Mouse (Mus musculus) frontal cortex, adult 2 months (tissue): Measurements from ENCODE around the gene Brat1. TPM values are rescaled to one million over a fixed set of nuclear protein-coding genes. Genes with fewer than 3 reads are reported as not detected.

Experiments used
- DNase-seq, 2 experiments: peaks; one replicate each; pipeline ENCODE4 v3.0.0; 2022; ENCODE audit warnings: low spot score in 1 of 2; ENCODE audit errors: extremely low spot score in 1 of 2
- polyA plus RNA-seq: library from polyadenylated mRNA; depleted of rRNA; stranded (reverse); fragments of >200 nt; gene quantifications from 2 replicates; pipeline ENCODE4 v1.2.3, GENCODE M21; 2012; rRNA removed

Brat1 gene
- polyA plus RNA-seq, 1 experiment, result 23.2 TPM

- DNase-seq, result no peak
These were observed 36.2 kb downstream of the Brat1 start for GRCm38 (mm10) chr5:140741040-140741439.

GRCm38 (mm10) chr5:140741877-140742276 lies 37.1 kb downstream of the Brat1 start:
- peak in 1 of 2 experiments; percentile 53 for DNase-seq

- no peak for DNase-seq
These were observed 38.9 kb downstream of the Brat1 start for GRCm38 (mm10) chr5:140743706-140744131.

- DNase-seq, result no peak
These were observed 43.6 kb downstream of the Brat1 start for GRCm38 (mm10) chr5:140748425-140748824.

GRCm38 (mm10) chr5:140749062-140749875 lies 44.5 kb downstream of the Brat1 start:
- peak in 1 of 2 experiments; percentile 80 for DNase-seq

- DNase-seq, result peak in 1 of 2 experiments; percentile 70
These were observed 46.1 kb downstream of the Brat1 start for GRCm38 (mm10) chr5:140750925-140751324.

- DNase-seq, result no peak
These were observed 47.2 kb downstream of the Brat1 start for GRCm38 (mm10) chr5:140752041-140752440.

- DNase-seq, result no peak
These were observed 47.8 kb downstream of the Brat1 start for GRCm38 (mm10) chr5:140752639-140753038.

- DNase-seq, result no peak
These were observed 48.4 kb downstream of the Brat1 start for GRCm38 (mm10) chr5:140753223-140753622.

GRCm38 (mm10) chr5:140758864-140759263 lies 54.1 kb downstream of the Brat1 start:
- no peak for DNase-seq

GRCm38 (mm10) chr5:140762540-140762939 lies 57.7 kb downstream of the Brat1 start:
- no peak for DNase-seq

- DNase-seq, result no peak
These were observed 60.3 kb downstream of the Brat1 start for GRCm38 (mm10) chr5:140764921-140765613.

GRCm38 (mm10) chr5:140766566-140766965 lies 61.8 kb downstream of the Brat1 start:
- no peak for DNase-seq

- peak; percentile 62 to 71 for DNase-seq
These were observed 62.9 kb downstream of the Brat1 start for GRCm38 (mm10) chr5:140767704-140768141.

GRCm38 (mm10) chr5:140768333-140768732 lies 63.5 kb downstream of the Brat1 start:
- DNase-seq, result peak; percentile 53 to 66

Other genes with a start within 250 kb of the Brat1 start
- gene Chst12, start 199.5 kb upstream of the Brat1 start, polyA plus RNA-seq, result 18.8 and 22.0 TPM in 2 replicates
- gene Grifin, start 139.9 kb upstream of the Brat1 start, polyA plus RNA-seq, result 0.21 and 0.34 TPM in 2 replicates
- 28.7 and 36.2 TPM in 2 replicates for gene Lfng, start 97.7 kb upstream of the Brat1 start, polyA plus RNA-seq
- 137 and 141 TPM in 2 replicates for gene Ttyh3, start 56.0 kb upstream of the Brat1 start, polyA plus RNA-seq
- gene Iqce, start 2.6 kb upstream of the Brat1 start, polyA plus RNA-seq, result 47.7 and 60.0 TPM in 2 replicates
- 15.3 and 17.0 TPM in 2 replicates for gene Amz1, start 19.1 kb downstream of the Brat1 start, polyA plus RNA-seq
- gene Gna12, start 125.4 kb downstream of the Brat1 start, polyA plus RNA-seq, result 78.0 TPM in 2 replicates